Mouse (Mus musculus) testis, postnatal 10 days (tissue): ENCODE data around the gene Dnaic2.

Source experiments
- DNase-seq: peaks from one replicate; pipeline ENCODE4 v3.0.0; 2021; ENCODE audit warnings: low spot score

Gene Dnaic2

GRCm38 (mm10) chr11:114747564-114748138 is 20.4 kb downstream of the Dnaic2 start:
- DNase-seq, result no peak

DNA sequence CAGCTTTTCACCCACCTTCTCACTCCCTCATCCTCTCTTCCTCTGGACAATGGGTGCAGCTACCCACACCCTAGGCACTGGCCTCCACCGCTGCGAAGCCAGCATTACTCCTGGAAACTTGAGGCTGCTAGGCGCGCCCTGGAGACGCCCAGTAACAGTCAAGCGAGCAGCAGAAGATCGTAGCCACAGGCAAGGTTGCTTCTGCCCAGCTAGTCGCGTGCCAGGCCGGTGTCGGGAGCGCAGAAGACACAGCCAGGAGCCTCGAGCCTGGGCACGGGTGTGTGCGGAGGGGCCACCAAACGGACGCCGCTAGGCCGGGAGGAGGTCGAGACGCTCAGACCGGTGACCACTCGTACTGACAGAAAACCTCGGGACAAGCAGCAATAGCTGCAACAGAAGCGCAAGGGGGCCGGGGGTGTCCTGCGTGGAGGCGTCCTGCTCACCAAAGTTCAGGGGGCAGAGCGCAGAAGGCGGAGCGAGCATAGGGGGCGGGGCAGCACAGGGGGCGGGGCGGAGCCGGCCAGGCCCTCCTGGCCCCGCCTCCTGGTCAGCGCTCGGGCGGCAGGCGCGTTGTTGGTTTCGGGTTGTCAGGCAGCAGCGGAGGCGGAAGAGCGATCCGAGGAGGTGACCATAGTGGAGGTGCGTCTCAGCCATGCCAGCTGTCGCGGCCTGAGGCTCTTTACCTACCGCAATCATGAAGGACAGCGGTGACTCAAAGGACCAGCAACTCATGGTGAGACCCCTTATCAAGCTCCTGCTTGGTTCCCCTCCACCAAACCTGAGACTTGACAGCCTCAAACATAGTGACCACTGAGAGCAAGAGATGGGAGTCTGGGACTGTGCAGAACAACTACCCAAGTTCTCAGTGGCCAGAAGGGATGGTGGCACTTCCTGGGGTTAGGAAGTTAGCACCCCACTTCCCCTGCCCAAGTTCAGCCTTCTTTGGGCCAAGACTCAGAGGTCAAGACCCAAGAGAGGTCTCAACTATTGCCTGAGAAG is 37.9 kb downstream of the Dnaic2 start, which contains the start of gene Kif19a:
Gene Kif19a (plus strand): TSS at position 569 of the 999 bp plus-strand sequence.
- peak; percentile 72 for DNase-seq

- no peak for DNase-seq
Observed at GRCm38 (mm10) chr11:114769911-114770310, 42.7 kb downstream of the Dnaic2 start.

- DNase-seq, result no peak
Observed at GRCm38 (mm10) chr11:114771896-114772295, 44.7 kb downstream of the Dnaic2 start.

DNA sequence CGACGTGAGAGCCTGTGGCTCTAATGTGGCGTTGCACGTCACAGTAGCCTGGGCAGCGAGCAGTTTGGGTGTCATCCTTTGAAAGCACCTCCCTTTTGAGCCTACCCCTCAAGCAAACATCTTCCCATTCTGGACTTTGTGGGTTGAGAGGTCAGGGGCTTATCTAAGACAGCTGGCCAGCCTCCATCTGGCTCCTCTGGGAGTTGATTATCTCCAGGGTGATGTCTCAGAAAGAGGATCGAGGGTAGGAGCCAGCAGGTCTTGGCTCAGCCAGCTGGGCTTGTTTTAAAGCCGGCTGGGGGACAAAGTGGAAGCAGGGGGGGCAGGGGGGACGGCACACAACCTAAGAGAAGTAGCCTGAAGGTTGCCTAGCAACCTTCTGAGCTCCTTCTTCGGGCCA is 52.9 kb downstream of the Dnaic2 start:
- DNase-seq, result peak; percentile 65

DNA sequence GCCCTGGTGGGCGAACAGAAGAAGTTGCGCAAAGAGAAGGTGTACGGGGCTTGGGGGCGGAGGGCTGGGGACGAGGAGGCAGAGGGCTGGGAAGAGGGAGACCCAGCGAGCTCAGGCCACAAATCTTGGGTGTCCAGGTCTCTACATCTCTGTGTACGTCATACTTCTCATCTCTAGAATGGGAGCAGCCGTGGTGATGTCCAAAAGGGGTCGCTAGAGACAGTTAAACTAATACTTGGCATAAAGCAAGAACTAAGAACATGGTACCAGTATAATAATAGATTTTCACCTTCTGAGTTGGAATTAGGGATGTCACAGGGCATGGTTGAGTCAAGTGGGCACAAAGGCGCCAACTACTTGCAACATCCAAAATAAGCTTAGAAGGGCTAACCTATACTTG is 58.7 kb downstream of the Dnaic2 start:
- DNase-seq, result no peak

DNA sequence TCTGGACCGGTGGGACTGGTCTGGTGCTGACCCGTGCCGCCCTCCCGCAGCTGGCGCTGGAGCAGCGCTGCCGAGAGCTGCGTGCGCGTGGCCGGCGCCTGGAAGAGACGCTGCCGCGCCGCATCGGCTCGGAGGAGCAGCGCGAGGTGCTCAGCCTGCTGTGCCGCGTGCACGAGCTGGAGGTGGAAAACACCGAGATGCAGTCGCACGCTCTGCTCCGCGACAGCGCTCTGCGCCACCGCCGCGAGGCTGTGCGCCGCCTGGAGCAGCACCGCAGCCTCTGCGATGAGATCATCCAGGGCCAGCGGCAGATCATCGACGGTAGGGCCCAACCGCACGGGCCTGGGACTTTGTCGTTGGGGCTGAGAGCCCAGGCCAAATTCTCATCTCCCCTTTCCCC is 59.1 kb downstream of the Dnaic2 start:
- no peak for DNase-seq

DNA sequence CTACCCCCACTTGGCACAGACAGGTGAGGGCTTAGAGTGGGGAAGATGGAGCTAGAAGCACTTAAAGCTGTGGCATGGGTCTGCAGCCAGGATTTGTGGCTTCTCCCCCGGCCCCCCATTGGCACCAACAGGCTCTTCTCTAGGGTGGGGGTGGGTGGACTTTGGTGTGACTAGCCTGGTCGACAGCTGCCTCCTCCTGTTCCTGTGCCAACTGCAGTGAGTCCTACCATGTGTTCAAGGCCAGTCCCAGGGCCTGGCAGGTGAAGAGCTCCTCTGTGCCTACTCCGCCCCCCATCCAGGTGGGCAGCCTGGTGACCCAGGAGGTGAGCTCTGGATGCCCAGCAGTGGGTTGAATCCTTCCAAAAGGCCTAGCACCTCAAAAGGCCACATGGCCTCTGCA is 60.4 kb downstream of the Dnaic2 start:
- DNase-seq, result no peak

DNA sequence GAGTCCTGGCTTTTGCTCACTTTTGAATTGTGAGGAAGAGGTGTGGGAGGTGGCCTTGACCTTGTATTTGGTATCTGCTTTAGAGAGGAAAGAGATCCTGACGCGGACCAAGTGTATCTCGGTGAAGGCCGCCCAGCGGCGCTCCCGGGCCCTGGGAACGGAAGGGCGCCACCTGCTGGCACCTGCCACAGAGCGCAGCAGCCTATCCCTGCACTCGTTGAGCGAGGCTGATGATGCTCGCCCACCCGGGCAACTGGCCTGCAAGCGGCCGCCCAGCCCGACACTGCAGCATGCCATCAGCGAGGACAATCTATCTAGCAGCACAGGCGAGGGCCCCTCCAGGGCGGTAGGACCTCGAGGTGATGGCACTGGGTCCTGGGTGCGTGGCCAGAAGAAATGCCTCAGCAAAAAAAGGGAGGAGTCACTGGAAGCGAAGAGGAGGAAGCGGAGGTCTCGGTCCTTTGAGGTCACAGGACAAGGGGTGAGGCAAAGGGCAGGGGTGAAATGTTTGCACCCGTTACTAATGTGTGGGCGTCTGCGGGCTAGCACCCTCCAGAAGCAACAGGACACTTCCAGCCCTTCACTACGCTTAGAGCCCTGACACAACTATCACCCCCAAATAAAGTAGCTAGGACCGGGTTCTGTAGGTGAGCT is 62.0 kb downstream of the Dnaic2 start:
- DNase-seq, result peak; percentile 94

- no peak for DNase-seq
Observed at GRCm38 (mm10) chr11:114789716-114790115, 62.5 kb downstream of the Dnaic2 start.

GRCm38 (mm10) chr11:114790171-114790570 is 63.0 kb downstream of the Dnaic2 start:
- no peak for DNase-seq

DNA sequence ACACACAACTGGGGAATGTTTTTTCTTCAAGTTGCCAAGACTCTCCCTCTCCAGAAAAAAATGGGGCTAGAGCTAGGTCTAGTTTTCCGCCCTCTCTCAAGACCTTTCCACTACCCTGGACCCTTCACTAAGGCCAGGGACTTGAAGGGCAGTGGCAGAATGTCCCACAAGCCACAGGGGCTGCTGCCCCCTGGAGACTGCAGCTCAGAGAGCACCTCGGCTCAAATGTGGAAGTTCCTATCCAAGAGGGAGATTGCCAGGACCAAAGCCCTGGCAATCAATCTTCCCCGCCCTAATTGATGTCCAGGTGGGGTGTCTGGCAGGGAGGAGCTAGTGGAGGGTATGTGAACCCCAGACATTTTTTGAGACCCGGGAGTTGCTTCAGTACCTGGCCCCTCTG is 63.6 kb downstream of the Dnaic2 start:
- DNase-seq, result no peak

GRCm38 (mm10) chr11:114791351-114791889 is 64.2 kb downstream of the Dnaic2 start:
- no peak for DNase-seq

DNA sequence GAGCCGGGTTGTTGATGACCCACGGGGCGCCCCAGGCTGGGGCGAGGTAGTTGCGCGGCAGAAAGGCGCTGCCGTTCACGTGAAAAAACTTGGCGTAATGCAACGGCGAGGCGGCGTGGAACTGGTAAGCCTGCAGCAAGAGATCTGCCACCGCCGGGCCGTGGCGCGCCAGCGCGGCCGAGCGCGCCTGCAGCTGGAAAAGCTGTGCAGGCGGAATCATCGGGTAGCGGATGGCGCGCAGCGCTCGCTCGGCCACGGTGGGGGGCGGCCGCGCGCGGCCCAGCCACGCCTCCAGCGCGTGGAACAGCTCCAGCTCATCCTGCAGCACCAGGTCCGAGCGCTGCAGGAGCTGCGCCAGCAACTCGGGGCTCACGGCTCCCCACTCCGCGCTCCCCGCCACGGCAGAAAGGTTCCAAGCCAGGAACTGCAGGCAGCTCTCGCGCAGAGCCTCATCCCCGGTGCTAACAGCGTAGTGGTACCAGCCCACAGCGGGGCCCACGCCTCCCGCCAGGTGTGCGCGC is 64.7 kb downstream of the Dnaic2 start:
- DNase-seq, result no peak

DNA sequence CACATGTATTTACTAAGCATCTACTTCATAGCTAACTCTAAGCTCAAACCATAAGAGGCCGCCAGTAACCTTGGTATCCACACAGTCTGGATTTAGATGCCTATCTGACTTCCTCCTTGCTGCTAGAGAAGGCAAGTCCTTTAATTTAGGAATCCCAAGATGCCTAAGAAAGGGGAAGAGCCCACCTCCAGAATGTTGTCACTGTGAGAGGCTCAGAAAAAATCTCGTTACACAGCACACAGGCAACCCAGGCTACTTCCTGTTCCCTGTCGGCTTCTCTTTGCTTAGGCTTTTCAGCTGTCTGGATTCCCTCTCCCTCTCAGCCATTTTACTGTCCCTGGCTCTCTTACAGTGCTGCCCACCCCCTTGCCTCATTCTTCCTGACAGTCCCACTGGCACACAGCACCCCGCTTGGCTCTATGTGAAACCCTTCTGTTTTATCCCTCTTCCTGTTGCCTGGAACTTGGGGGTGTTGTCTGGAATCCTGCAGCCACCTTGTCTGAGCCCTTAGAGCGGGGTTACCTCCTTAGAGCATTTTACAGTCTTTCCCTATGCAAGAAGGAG is 65.8 kb downstream of the Dnaic2 start:
- no peak for DNase-seq

GRCm38 (mm10) chr11:114793868-114794545 is 66.8 kb downstream of the Dnaic2 start:
- DNase-seq, result no peak

GRCm38 (mm10) chr11:114794691-114795090 is 67.5 kb downstream of the Dnaic2 start:
- DNase-seq, result no peak

DNA sequence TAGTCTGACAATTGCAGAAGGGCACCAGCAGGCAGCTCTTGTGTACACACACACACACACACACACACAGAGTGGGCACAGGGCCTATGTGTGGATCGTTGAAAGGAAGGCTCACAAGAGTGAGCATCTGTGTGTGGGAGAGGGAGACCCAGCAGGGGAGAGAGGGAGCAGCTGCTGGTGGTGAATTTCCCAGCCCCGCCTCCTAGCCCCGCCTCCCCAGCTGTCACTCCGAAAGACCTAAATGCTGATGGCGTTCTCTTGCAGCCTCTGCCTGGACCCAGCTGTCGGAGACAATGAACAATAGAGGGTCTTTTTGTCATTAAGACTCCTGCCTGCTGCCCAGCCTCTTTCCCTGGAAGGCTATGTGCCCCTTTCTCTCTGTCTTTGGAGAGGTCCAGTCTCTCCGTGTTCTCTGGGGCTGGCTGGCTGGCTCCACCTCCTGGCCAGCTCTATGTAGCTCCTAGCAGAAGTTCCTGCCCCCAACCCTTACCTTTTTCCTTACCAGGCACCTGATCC is 68.1 kb downstream of the Dnaic2 start:
- DNase-seq, result peak; percentile 77

GRCm38 (mm10) chr11:114795848-114796322 is 68.7 kb downstream of the Dnaic2 start, which contains the start of gene Btbd17:
Gene Btbd17 (minus strand): TSS chr11:114795945.
- no peak for DNase-seq

- no peak for DNase-seq
Observed at GRCm38 (mm10) chr11:114797176-114797575, 70.0 kb downstream of the Dnaic2 start.

DNA sequence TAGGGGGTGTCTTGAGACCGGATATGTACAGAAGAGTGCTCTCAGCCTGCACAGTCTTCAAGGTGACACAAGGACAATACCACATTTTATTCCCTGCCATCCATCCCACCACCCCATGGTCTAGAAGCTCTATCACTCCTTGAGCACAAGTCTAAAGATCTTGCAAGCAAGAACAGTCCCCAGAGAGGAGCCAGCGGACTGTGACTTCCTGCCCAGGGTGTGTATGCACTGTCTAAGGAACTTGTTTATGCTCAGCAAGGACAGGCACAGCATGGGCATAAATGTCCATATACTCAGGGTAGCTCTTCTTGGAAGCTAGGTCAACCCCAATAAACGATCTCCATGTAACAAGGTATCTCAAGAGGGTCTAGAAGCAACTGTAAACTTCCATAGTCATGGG is 70.8 kb downstream of the Dnaic2 start:
- no peak for DNase-seq
